Mouse (Mus musculus): ENCODE results near the gene Emcn.

DNA sequence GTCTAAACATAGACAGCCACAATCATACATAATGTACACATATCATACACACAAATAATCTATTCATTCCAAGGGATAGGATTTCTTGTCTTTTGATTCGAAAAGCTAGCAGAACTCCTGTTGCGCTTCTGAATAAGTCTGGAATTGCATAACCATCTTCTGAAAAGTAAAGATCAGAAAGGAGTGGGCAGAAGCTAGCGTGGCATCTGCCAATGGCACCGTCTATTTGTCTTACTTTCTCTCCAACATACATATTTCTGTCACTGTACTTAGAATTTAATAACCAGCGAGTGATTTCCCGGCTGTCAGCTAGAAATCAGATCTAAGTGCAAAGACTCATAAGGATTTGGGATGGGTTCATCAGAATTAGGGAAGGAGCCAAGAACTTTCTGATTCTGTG lies 88.6 kb downstream of the Emcn start:
- TF ChIP-seq GATA1 (IDR thresholded peaks at IDR 0.05; ENCODE audit: low read length) (no peak), TAL1 (IDR thresholded peaks at IDR 0.05; ENCODE audit: low read length) (no peak)
